Mouse (Mus musculus): ENCODE data around the gene Ccl24. TPM values are rescaled to one million over a fixed set of nuclear protein-coding genes. Genes with fewer than 3 reads are reported as not detected.
"Not testable (repeated sequence)": the region's sequence is repeated elsewhere in the genome, so short reads cannot be mapped to it uniquely, and the experiment has no call there.

Gene Ccl24
- total RNA-seq (2021): not detected

DNA sequence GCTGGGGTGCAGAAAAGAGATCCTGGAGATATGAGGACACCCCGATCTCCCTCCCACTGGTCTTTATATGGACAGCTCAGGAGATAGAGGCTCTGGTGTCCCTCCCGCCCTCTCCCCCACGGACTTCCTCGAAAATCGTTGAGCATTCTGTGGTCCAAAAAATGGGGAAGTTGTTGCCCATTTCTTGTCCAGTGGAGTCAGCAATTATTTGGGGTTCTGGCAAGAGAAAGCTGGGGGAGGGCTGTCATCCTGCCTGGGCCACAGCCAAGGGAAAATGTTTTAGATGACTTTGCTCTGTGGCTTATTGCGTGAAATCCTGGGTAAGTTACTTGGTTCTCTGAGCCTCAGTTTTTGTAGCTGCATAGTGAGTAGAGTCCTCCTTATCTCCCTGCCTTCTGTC is at the start of gene Ccl24:
Gene Ccl24, minus strand, starts transcription at position 44 of the 400 bp plus-strand sequence.
- DNase-seq: no peak

- DNase-seq: no peak
Measured at GRCm38 (mm10) chr5:135621725-135622124, 48.9 kb upstream of the Ccl24 start.

- no peak for DNase-seq
Measured at GRCm38 (mm10) chr5:135620526-135620925, 47.7 kb upstream of the Ccl24 start.

DNA sequence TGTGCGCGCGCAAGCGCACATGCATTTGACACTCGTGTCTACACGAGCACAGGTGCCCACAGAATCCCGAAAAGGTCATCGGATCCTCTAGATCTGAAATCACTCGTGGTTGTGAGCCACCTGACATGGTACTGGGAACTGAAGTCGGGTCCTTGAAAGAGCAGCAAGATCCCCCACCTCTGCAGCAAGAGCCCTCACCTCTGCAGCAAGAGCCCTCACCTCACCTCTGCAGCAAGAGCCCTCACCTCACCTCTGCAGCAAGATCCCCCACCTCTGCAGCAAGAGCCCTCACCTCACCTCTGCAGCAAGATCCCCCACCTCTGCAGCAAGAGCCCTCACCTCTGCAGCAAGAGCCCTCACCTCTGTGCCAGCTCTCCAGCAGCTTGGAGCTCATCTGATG is 46.9 kb upstream of the Ccl24 start:
- DNase-seq: not testable (repeated sequence)

DNA sequence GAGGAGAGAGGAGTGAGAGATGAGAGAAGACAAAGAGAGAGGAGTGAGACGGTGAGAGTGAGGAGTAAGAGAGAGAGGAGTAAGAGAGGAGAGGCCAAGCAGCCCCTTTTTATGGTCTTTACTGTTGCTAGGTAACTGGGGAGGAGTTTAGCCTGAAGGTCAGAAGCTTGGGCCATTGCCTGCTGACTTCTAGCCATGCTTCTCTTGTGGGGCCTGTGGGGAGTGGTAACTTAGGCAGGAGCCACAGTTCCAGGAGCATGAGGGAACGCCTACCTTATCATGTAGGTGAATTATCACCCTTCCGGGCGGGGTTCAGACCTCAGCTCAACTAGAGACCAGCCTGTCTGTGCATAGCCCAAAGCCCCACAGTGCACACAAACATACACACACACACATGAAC is 36.9 kb upstream of the Ccl24 start:
- DNase-seq: no peak

DNA sequence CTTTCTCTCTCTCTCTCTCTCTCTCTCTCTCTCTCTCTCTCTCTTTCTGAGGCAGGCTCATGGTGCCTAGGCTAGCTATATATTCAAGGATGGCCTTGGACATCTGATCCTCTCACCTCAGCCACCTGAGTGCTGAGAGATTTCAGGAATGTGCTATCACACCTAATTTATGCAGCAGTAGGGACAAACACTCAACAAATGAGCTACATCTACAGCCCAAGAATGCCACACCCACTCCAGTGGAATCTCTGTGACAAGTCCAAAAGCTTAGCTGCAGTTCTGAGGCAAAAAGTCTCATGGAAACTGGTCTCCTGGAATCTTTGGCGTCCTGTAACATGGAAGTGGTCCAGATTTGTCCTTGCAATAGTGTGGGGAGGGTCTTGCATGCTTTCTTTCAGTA is 34.7 kb upstream of the Ccl24 start:
- no peak for DNase-seq

DNA sequence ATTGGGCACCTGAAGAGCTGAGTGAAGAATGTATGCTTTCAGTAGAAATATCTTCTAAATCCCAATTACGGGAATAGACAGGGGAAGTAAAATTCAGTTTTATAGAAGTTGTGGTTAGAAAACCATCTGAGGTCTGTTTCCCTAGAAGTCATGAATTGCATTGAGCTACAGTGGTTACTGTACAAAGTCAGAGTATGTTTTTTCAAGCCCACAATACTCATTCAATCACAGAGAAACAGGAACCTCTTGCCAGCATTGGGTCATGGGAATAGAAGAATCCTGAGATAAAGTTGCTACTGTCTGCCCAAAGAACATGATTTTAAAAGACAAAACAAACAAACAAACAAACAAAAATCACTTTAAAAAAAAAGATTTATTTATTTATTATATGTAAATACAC is 33.9 kb upstream of the Ccl24 start:
- DNase-seq: not testable (repeated sequence)

- DNase-seq: not testable (repeated sequence)
Measured at GRCm38 (mm10) chr5:135604643-135605042, 31.8 kb upstream of the Ccl24 start.

GRCm38 (mm10) chr5:135589996-135590784 is 17.3 kb upstream of the Ccl24 start:
- DNase-seq: no peak

- no peak for DNase-seq
Measured at GRCm38 (mm10) chr5:135587764-135588163, 14.9 kb upstream of the Ccl24 start.

GRCm38 (mm10) chr5:135585691-135586090 is 12.8 kb upstream of the Ccl24 start:
- DNase-seq: no peak

GRCm38 (mm10) chr5:135582330-135582729 is 9.5 kb upstream of the Ccl24 start:
- no peak for DNase-seq

DNA sequence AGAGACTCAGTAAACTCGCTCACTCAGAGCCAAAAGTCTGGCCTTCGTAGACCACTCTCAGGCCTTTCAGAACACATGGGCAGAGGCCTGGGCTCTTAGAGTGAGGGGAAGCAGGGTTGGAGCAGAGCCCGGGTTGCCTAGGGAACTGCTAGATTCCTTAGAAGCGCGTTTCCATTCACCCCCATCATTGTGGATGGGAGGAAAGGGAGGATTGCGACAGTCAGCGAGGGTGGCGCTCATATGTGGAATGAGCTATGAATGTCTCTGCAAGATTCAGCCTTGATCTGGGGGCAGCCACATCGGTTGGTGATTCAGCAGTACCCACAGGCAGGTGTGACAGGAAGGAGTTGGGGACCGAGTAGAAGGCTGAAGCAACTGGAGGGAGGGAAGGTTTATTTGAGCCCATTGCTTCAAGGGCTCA is 6.5 kb upstream of the Ccl24 start:
- DNase-seq: peak; percentile 49 to 54

- no peak for DNase-seq
Measured at GRCm38 (mm10) chr5:135576055-135576454, 3.2 kb upstream of the Ccl24 start.

DNA sequence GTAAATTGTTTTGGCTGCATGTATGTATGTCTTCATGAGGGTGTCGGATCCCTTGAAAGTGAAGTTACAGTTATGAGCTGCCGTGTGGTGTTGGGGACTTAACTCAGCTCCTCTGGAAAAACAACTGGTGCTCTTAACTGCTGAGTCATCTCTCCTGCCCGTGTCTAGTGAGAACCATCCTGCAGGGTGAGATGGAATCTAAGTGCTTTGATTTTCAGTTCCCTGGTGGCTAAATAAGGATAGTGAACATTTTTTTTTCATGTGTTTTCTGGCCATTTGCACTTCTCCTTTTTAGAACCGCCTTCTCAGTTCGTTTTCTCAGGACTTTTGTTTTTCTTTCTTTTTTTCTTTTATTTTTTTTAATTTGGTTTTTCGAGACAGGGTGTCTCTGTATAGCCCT is 4.2 kb downstream of the Ccl24 start:
- no peak for DNase-seq

DNA sequence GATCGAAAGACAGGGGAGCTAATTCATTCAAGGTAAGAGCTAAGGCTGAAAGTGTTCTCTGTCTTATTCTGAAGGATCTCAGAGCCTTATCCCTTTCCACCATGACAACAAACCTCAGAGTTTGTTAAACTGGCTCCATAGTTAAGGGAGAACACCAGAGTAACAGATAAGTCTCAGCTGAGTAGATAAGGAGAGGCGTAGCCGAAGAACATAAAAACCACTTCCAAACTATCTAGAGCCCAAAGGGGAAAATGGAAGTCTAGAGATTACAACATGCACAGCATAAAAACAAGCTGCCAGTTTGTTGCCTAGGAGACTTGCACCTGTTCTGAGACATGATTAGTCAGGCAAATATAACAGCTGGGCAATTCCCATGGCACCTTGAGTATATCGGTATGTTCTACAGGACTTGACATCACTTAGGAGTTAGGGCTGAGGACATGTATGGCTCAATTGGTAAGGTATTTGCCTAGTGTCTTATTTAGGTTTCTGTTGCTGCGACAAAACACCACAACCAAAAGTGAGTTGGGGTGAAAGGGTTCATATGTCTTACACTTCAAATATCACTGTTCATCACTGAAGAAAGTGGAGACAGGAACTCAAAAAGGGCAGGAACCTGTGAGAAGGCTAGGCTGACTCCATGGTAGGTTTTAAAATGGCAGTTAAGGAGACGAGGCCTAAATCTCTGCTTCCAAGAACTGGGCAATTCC is 5.1 kb downstream of the Ccl24 start:
- no peak for DNase-seq

GRCm38 (mm10) chr5:135563469-135563868 is 9.4 kb downstream of the Ccl24 start, which contains the start of gene Ccl26:
TSS of gene Ccl26 (minus strand) at chr5:135563569.
- DNase-seq: no peak

GRCm38 (mm10) chr5:135557671-135558070 is 15.2 kb downstream of the Ccl24 start:
- no peak for DNase-seq

GRCm38 (mm10) chr5:135557051-135557450 is 15.8 kb downstream of the Ccl24 start:
- DNase-seq: no peak

DNA sequence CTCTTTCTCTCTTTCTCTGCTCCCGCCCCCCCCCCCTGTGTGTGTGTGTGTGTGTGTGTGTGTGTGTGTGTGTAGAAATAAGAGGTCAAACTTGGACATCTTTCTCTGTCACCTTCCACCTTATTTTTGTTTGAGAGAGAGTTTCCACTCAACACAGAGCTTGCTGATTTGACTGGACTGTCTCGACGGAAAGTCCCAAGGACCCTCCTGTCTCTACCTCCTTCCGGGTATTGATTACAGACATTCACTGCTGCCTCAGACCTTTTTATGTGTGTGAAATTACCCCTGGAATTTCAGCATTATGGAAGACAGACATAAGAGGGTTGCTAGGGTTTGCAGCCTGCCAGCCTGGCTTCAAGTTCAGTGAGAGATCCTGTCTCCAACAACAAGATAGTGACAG is 16.6 kb downstream of the Ccl24 start:
- no peak for DNase-seq

DNA sequence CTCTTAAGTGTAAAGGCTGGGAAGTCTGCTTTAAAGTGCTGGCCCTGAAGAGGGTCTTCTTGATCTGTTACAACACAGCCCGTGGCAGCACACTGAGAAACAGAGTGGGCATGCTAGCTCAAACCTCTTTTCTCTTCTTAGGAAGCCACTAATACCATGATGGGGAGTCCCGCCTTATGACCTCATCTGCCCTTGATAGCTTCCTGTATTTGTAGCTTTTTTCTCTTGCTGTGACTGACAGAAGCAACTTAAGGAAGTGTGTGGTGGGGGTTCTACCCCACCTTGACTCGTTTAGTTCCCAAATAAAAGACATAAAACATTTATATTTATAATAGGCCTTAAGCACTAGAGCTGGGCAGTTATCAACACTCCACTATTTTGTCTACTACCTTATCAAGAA is 21.3 kb downstream of the Ccl24 start:
- no peak for DNase-seq

- peak in 1 of 2 experiments; percentile 12 for DNase-seq
Measured at GRCm38 (mm10) chr5:135550910-135551309, 21.9 kb downstream of the Ccl24 start.

- DNase-seq: no peak
Measured at GRCm38 (mm10) chr5:135547990-135548389, 24.9 kb downstream of the Ccl24 start.

Measured in layer of hippocampus, postnatal 36 days (tissue).